Mouse (Mus musculus): ENCODE measurements at regions not wholly inside any gene's neighbourhood (a gene's known extent, or its start where the extent isn't known, plus 50 kb on each side); places are given as distances from the start of the nearest gene placed in this dataset.

DNA sequence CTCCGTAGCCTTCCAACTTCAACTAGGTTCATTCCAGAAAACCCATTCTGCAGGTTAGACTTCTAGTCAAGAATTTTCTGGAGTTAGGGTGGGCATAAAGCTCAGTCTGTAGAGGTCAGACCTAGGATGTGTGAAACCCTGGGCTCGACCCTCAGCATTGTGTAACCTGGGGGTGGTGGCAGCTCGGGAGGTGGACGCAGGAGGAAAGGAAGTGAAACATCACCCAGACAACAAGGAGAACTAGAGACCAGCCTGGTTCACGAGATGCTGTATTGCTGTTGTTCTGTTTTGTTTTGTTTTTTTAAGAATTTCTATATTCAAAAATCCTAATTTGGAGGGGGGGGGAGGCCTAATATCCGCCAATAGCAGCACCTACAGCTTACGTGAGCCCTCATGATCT is 54.1 kb upstream of the Dlk1 start:
- TF ChIP-seq CTCF (IDR thresholded peaks at IDR 0.05; ENCODE audit: low read depth) (no peak), EP300 (IDR thresholded peaks at IDR 0.05; ENCODE audit: low read depth) (no peak)

Measured in liver, embryonic 14.5 days (tissue).